Mouse (Mus musculus) testis, postnatal 10 days (tissue): ENCODE measurements at regions not wholly inside any gene's neighbourhood (a gene's known extent, or its start where the extent isn't known, plus 50 kb on each side); places are given as distances from the start of the nearest gene placed in this dataset.

Source experiments
- DNase-seq: peaks from one replicate; pipeline ENCODE4 v3.0.0; 2021; ENCODE audit warnings: low spot score

GRCm38 (mm10) chr13:53805872-53806271, 249.6 kb downstream of the Drd1 start:
- no peak for DNase-seq

- DNase-seq = no peak
These were observed 254.5 kb downstream of the Drd1 start for GRCm38 (mm10) chr13:53800978-53801377.

- DNase-seq = no peak
These were observed 266.7 kb downstream of the Drd1 start for GRCm38 (mm10) chr13:53788809-53789208.

- DNase-seq = peak; percentile 83
These were observed 272.0 kb downstream of the Drd1 start for GRCm38 (mm10) chr13:53783492-53783891.

- peak; percentile 67 for DNase-seq
These were observed 276.4 kb downstream of the Drd1 start for GRCm38 (mm10) chr13:53779150-53779549.

GRCm38 (mm10) chr13:53776421-53776820, 279.1 kb downstream of the Drd1 start:
- DNase-seq = no peak

- DNase-seq = peak; percentile 84
These were observed 279.8 kb downstream of the Drd1 start for GRCm38 (mm10) chr13:53775687-53776086.

GRCm38 (mm10) chr13:53764613-53765243, 290.8 kb downstream of the Drd1 start:
- DNase-seq = peak; percentile 68

- no peak for DNase-seq
These were observed 284.8 kb upstream of the Msx2 start for GRCm38 (mm10) chr13:53757576-53758237.

- no peak for DNase-seq
These were observed 284.2 kb upstream of the Msx2 start for GRCm38 (mm10) chr13:53756970-53757530.

- DNase-seq = no peak
These were observed 282.3 kb upstream of the Msx2 start for GRCm38 (mm10) chr13:53755046-53755615.

- DNase-seq = no peak
These were observed 280.2 kb upstream of the Msx2 start for GRCm38 (mm10) chr13:53753049-53753448.

- DNase-seq = no peak
These were observed 268.1 kb upstream of the Msx2 start for GRCm38 (mm10) chr13:53740981-53741380.

GRCm38 (mm10) chr13:53739127-53739526, 266.3 kb upstream of the Msx2 start:
- no peak for DNase-seq

GRCm38 (mm10) chr13:53734944-53735343, 262.1 kb upstream of the Msx2 start:
- DNase-seq = no peak

- no peak for DNase-seq
These were observed 257.5 kb upstream of the Msx2 start for GRCm38 (mm10) chr13:53730259-53730902.

- DNase-seq = no peak
These were observed 257.0 kb upstream of the Msx2 start for GRCm38 (mm10) chr13:53729848-53730247.

GRCm38 (mm10) chr13:53726031-53726430, 253.2 kb upstream of the Msx2 start:
- no peak for DNase-seq

- DNase-seq = no peak
These were observed 250.0 kb upstream of the Msx2 start for GRCm38 (mm10) chr13:53722881-53723280.

- no peak for DNase-seq
These were observed 248.2 kb upstream of the Msx2 start for GRCm38 (mm10) chr13:53721038-53721463.

GRCm38 (mm10) chr13:53717582-53717981, 244.7 kb upstream of the Msx2 start:
- no peak for DNase-seq

- DNase-seq = no peak
These were observed 244.2 kb upstream of the Msx2 start for GRCm38 (mm10) chr13:53717086-53717485.

- no peak for DNase-seq
These were observed 236.2 kb upstream of the Msx2 start for GRCm38 (mm10) chr13:53709062-53709461.
